Mouse (Mus musculus) neutrophil, adult 5-6 weeks (primary cell): ENCODE data around the gene Becn1. TPM values are rescaled to one million over a fixed set of nuclear protein-coding genes. Genes with fewer than 3 reads are reported as not detected.
"Not testable (repeated sequence)": the region's sequence is repeated elsewhere in the genome, so short reads cannot be mapped to it uniquely, and the experiment has no call there.

Experiments used
- ATAC-seq: fragments of 151-379, 151-347 bp; 2 replicates; pipeline ENCODE4 v1.8.0; 2017; ENCODE audit warnings: mild to moderate bottlenecking, moderate TSS enrichment; ENCODE audit not compliant: insufficient number of reproducible peaks, poor library complexity, low FRiP score, severe bottlenecking; ENCODE audit errors: extremely low read depth
- total RNA-seq: library from RNA; stranded (forward); fragments of 200-1000 nt; gene quantifications from 2 replicates; pipeline ENCODE4 v1.2.3, GENCODE M21; 2017

Gene Becn1
- 289 and 291 TPM in 2 replicates for total RNA-seq

GRCm38 (mm10) chr11:101302004-101302798 lies at the start of gene Becn1:
Gene Becn1 (minus strand): TSS chr11:101302286.
- ATAC-seq, result peak; percentile 95

- no peak for ATAC-seq
These were observed 49.6 kb upstream of the Becn1 start for GRCm38 (mm10) chr11:101351721-101352111.

- no peak for ATAC-seq
These were observed 49.1 kb upstream of the Becn1 start for GRCm38 (mm10) chr11:101351100-101351720.

DNA sequence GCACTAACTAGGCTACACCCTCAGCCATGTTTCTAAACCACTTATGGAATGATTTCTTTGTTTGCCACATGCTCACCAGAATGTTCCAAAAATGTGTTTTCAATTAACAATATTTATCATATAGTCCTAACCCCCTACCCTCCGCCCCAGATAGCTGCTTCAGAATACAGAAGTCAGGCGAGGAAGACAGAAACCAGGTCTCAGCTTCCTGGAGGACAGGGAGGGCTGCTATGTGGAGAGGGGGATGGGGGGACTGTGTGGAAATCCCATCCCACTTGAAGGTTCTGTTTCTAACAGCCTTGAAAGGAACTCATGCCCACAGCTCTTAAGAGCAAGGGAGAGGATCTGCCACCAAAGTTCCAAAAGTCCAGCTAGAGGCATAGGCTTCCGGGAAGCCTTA lies 47.1 kb upstream of the Becn1 start:
- ATAC-seq, result no peak

- ATAC-seq, result no peak
These were observed 46.7 kb upstream of the Becn1 start for GRCm38 (mm10) chr11:101348774-101349173.

DNA sequence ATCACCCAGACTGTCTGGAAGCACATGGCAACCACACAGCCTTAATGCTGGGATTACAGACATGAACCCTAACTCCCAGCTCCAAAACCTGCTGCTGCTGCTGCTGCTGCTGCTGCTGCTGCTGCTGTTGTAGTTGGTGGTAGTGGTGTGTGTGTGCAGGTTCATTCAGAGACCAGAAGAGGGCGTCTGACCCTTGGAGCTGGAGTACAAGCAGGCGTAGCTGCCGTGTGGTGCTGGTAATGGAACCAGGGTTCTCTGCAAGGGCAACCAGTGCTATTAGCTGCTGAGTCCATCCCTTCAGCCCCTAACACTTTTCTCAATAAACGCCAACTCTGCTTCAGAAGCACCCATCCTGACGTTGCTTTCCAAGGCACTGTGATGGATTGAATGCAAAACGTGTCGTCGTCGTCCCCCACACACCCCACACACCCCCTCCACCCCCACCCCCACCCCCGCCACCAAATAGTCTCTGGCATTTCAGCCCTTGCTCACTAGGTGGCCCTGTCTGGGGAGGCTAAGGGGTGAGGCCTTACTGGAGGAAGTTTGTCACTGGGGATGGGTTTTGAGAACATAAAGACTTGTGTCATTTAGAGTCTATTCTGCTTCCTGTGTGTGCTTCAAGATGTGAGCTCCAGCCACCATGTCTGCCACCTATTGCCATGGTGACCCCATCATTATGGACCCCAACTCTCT lies 45.1 kb upstream of the Becn1 start:
- ATAC-seq, result no peak

- ATAC-seq, result no peak
These were observed 36.2 kb upstream of the Becn1 start for GRCm38 (mm10) chr11:101338123-101338760.

GRCm38 (mm10) chr11:101335685-101336084 lies 33.6 kb upstream of the Becn1 start:
- no peak for ATAC-seq

- no peak for ATAC-seq
These were observed 32.4 kb upstream of the Becn1 start for GRCm38 (mm10) chr11:101334516-101334915.

- ATAC-seq, result no peak
These were observed 31.9 kb upstream of the Becn1 start for GRCm38 (mm10) chr11:101334023-101334422.

- ATAC-seq, result no peak
These were observed 30.5 kb upstream of the Becn1 start for GRCm38 (mm10) chr11:101332537-101332936.

GRCm38 (mm10) chr11:101330961-101331360 lies 28.9 kb upstream of the Becn1 start:
- not testable (repeated sequence) for ATAC-seq

- ATAC-seq, result no peak
These were observed 28.4 kb upstream of the Becn1 start, which contains the start of gene Aoc3 for GRCm38 (mm10) chr11:101330371-101330924. Gene Aoc3 (plus strand): TSS chr11:101330605.

DNA sequence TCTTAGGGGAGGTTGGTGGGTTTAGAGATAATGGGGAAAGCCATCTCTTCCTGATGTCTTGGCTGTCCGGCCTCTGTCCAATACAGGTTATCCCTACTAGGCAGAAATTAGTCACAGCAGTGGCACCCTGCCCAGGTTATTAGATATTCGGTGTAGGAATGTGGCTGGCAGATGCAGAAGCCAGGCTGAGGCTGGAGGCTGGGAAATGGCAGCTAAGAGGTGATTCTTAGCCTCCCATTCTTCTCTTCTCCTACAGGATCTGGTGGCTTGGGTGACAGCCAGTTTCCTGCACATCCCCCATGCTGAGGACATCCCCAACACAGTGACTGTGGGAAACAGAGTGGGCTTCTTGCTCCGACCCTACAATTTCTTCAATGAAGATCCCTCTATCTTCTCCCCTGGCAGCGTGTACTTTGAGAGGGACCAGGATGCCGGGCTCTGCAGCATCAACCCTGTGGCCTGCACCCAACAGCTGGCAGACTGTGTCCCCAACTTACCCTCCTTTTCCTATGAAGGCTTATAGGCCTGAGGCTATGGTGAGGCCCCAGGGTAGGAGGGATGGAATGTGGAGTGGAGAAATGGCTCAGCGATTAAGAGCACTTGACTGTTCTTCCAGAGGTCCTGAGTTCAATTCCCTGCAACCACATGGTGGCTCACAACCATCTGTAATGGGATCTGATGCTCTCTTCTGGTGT lies 27.0 kb upstream of the Becn1 start:
- ATAC-seq, result no peak

DNA sequence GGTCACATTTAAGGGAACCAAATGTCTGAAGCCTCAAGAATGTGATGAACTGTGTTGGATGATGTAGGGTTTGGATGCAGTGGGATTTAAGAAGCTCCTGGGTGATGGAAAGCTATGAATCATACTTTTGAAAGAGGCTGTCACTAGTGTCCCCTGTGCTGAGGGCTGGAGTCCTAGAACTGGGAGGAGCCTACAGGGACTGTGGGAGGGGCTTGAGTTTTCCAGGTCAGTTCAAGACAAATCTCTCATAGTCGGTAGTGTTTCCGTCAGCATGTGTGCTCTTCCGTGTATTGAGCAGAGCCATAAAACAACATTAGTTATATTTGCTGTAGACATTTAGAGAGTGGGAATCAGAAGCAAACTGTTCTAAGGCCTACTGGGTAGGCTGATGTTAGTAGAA lies 25.2 kb upstream of the Becn1 start:
- no peak for ATAC-seq

GRCm38 (mm10) chr11:101326147-101326546 lies 24.1 kb upstream of the Becn1 start:
- ATAC-seq, result no peak

DNA sequence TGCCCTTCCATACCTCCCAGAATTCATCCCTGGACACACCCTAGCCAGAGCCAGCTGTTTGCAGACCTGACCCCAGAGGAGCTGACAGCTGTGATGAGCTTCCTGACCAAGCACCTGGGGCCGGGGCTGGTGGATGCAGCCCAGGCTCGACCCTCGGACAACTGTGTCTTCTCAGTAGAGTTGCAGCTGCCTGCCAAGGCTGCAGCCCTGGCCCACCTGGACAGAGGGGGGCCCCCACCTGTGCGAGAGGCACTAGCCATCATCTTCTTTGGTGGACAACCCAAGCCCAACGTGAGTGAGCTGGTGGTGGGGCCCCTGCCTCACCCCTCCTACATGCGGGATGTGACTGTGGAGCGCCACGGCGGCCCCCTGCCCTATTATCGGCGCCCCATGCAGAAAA lies 23.1 kb upstream of the Becn1 start:
- not testable (repeated sequence) for ATAC-seq

DNA sequence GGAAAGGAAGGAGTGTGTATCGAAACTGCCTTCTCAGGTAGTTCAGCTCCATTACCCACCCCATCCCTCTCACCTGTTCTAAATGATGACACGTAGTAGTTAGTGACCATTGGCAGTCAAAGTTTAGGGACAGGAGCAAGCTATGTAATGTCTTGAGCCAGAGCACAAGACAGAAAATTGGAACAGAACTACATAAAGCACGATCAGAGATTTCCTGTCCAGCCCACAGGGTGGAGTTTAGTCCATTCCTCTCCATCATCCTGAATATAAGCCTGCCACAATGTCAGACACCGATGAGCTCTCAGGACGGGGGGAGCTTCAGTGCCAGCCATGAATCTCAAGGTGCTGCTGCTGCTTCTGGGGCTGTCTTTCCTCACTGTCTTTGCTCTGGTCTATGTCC lies 22.7 kb upstream of the Becn1 start, which contains the start of gene Aoc2:
TSS of gene Aoc2 (plus strand) at position 301 of the 400 bp plus-strand sequence.
- no peak for ATAC-seq
